Mouse (Mus musculus): Measurements from ENCODE around the gene Slc3a1.

Slc3a1 gene

GRCm38 (mm10) chr17:85028093-85028739, at the start of gene Slc3a1:
Gene Slc3a1 (plus strand): TSS chr17:85028376.
- DNase-seq (ENCODE audit: low spot score in 2 of 2): no peak

GRCm38 (mm10) chr17:84981721-84982120, 46.5 kb upstream of the Slc3a1 start:
- DNase-seq (ENCODE audit: low spot score in 2 of 2): no peak

GRCm38 (mm10) chr17:84982735-84983134, 45.4 kb upstream of the Slc3a1 start:
- no peak for DNase-seq (ENCODE audit: low spot score in 2 of 2)

- DNase-seq (ENCODE audit: low spot score in 2 of 2): no peak
Measured at GRCm38 (mm10) chr17:84986368-84986767, 41.8 kb upstream of the Slc3a1 start.

- no peak for DNase-seq (ENCODE audit: low spot score in 2 of 2)
Measured at GRCm38 (mm10) chr17:84987834-84988410, 40.3 kb upstream of the Slc3a1 start.

- DNase-seq (ENCODE audit: low spot score in 2 of 2): no peak
Measured at GRCm38 (mm10) chr17:84988514-84988913, 39.7 kb upstream of the Slc3a1 start.

- DNase-seq (ENCODE audit: low spot score in 2 of 2): no peak
Measured at GRCm38 (mm10) chr17:84995844-84996243, 32.3 kb upstream of the Slc3a1 start.

- DNase-seq (ENCODE audit: low spot score in 2 of 2): no peak
Measured at GRCm38 (mm10) chr17:84997639-84998038, 30.5 kb upstream of the Slc3a1 start.

- DNase-seq (ENCODE audit: low spot score in 2 of 2): no peak
Measured at GRCm38 (mm10) chr17:84999636-85000035, 28.5 kb upstream of the Slc3a1 start.

- no peak for DNase-seq (ENCODE audit: low spot score in 2 of 2)
Measured at GRCm38 (mm10) chr17:85013485-85013884, 14.7 kb upstream of the Slc3a1 start.

- DNase-seq (ENCODE audit: low spot score in 2 of 2): no peak
Measured at GRCm38 (mm10) chr17:85014632-85015031, 13.5 kb upstream of the Slc3a1 start.

- no peak for DNase-seq (ENCODE audit: low spot score in 2 of 2)
Measured at GRCm38 (mm10) chr17:85018344-85018743, 9.8 kb upstream of the Slc3a1 start.

- no peak for DNase-seq (ENCODE audit: low spot score in 2 of 2)
Measured at GRCm38 (mm10) chr17:85018794-85019193, 9.4 kb upstream of the Slc3a1 start.

- no peak for DNase-seq (ENCODE audit: low spot score in 2 of 2)
Measured at GRCm38 (mm10) chr17:85020343-85020742, 7.8 kb upstream of the Slc3a1 start.

- DNase-seq (ENCODE audit: low spot score in 2 of 2): peak in 1 of 2 experiments; percentile 71
Measured at GRCm38 (mm10) chr17:85023247-85024167, 4.7 kb upstream of the Slc3a1 start.

- DNase-seq (ENCODE audit: low spot score in 2 of 2): no peak
Measured at GRCm38 (mm10) chr17:85024237-85024636, 3.9 kb upstream of the Slc3a1 start.

GRCm38 (mm10) chr17:85025151-85025550, 3.0 kb upstream of the Slc3a1 start:
- DNase-seq (ENCODE audit: low spot score in 2 of 2): no peak

- no peak for DNase-seq (ENCODE audit: low spot score in 2 of 2)
Measured at GRCm38 (mm10) chr17:85026436-85026835, 1.7 kb upstream of the Slc3a1 start.

- no peak for DNase-seq (ENCODE audit: low spot score in 2 of 2)
Measured at GRCm38 (mm10) chr17:85027247-85027646, 929 bp upstream of the Slc3a1 start.

- no peak for DNase-seq (ENCODE audit: low spot score in 2 of 2)
Measured at GRCm38 (mm10) chr17:85028797-85029196, 621 bp downstream of the Slc3a1 start.

- no peak for DNase-seq (ENCODE audit: low spot score in 2 of 2)
Measured at GRCm38 (mm10) chr17:85030651-85031050, 2.5 kb downstream of the Slc3a1 start.

- DNase-seq (ENCODE audit: low spot score in 2 of 2): no peak
Measured at GRCm38 (mm10) chr17:85033087-85033486, 4.9 kb downstream of the Slc3a1 start.

GRCm38 (mm10) chr17:85034068-85034467, 5.9 kb downstream of the Slc3a1 start:
- peak; percentile 31 to 41 for DNase-seq (ENCODE audit: low spot score in 2 of 2)

Data from frontal cortex, postnatal 36 days (tissue).